Mouse (Mus musculus) layer of hippocampus, adult 2 months (tissue): ENCODE data around the gene Akap6. TPM values are rescaled to one million over a fixed set of nuclear protein-coding genes. Genes with fewer than 3 reads are reported as not detected.
A peak's percentile ranks its signal among the peaks of the same experiment; 100 is the strongest.

Experiments used
- DNase-seq, 2 experiments: peaks; one replicate each; pipeline ENCODE4 v3.0.0; 2022; ENCODE audit warnings: low spot score in 2 of 2
- H3K27ac ChIP-seq: fragments of 200-600 bp; 2 replicates; pipeline ENCODE4 v1.8.1; 2022
- H3K4me3 ChIP-seq: fragments of 200-600 bp; 2 replicates; pipeline ENCODE4 v1.8.1; 2022; ENCODE audit warnings: mild to moderate bottlenecking
- CTCF ChIP-seq: fragments of 200-600 bp; conservative IDR thresholded peaks from 2 replicates; pipeline ENCODE4 v1.8.1; 2022; ENCODE audit warnings: antibody characterized with exemption, mild to moderate bottlenecking, moderate library complexity
- total RNA-seq, 2 experiments: library from RNA; stranded (reverse); gene quantifications; 2 replicates each; pipeline ENCODE4 v1.2.3; 2021

Akap6 gene
- total RNA-seq, 2 experiments from 2014 or later = 130 to 135 TPM

DNA sequence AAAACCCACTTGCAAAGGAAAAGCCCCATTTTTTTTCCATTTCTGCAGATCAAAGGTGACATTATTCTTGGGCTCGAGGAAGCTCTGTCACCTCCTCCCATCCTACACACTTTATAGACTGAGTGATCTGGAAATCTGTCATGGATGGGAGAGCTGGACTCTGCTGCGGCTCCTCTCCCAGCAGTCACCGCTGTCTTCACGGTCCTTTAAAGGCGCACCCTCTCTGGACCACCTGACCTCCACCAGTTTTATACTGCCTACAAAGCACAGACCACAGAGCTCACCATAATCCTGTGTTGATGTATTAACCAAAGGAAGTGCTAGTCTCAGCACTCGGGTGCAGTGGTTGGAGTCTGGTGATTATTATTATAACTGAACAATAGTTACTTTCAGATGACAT, 330.7 kb downstream of the Akap6 start:
- DNase-seq = no peak
- Histone ChIP-seq H3K4me3 (no peak overlapping the region; the same call in 1 of the 2 replicates), H3K27ac (peak overlapping the region; percentile 72)
- TF ChIP-seq CTCF = no peak

DNA sequence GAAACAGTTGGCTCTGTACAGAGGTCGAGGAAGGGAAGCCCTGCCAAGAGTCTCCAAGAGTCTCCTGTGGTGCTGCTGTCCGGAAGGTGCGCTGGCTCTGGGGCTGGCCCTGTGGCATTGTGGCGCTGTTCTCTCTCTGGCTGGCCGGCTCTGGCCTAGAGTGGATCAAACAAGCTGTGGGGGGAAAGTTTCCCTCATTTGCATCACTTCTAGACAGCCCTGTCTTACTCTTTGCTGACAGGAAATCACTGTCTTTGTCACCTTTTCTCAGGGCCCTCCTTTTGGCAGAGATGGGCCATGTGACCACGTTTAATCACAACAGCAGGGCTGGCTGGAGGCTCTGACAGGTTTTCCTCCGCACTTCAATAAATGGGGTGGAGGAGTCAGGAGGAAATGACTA, 333.6 kb downstream of the Akap6 start:
- Histone ChIP-seq H3K4me3 (peak overlapping the region; percentile 31; the same call in 1 of the 2 replicates), H3K27ac (peak overlapping the region; percentile 87)
- DNase-seq = peak; percentile 25 to 30
- TF ChIP-seq CTCF = no peak

DNA sequence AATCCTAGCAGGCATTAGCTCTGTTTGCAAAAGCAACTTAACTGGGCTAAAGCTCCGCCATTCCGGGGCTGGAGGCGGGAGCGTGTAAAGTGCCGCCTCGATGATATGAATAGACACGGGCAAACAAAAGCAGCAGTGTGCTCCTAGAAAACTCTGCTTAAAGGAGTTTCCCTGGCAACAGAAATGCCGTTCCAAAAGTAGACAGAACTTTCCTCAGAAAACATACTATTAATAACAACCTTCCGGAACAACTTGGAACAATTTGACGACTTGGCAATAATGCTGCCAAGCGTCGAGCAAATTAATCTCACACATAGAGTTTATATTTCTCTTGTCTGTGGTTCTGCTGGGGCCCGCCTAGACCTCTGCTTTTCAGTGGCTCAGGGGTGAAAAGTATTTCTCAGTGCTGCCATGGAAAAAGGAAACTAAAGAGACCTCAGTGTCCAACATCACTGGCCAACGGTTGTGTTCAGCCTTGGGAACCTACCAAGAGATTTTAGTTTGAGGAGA, 334.3 kb downstream of the Akap6 start:
- TF ChIP-seq CTCF = no peak
- peak; percentile 72 to 89 for DNase-seq
- H3K4me3 ChIP-seq = peak overlapping the region; percentile 31
- H3K27ac ChIP-seq = peak overlapping the region; percentile 87

DNA sequence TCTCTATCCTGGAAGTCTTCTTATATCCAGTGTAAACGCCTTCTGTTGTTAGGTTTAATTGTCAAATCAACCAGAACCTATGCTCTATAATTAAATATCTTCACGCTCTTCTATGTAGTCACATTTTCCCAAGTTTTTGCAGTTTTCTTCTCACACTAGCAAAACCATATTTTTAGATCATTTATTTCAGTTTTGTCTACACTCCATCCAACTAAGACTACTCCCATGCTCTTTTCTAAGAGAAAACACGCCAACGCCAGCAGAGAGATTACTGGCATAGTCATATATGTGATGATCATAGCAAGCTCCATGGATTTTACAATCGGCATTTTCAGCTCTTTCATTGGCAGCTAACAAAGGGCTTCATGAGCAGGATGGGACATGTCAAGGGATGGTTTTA, 341.5 kb downstream of the Akap6 start:
- Histone ChIP-seq H3K27ac (no peak overlapping the region), H3K4me3 (no peak overlapping the region)
- DNase-seq = no peak
- no peak for TF ChIP-seq CTCF

DNA sequence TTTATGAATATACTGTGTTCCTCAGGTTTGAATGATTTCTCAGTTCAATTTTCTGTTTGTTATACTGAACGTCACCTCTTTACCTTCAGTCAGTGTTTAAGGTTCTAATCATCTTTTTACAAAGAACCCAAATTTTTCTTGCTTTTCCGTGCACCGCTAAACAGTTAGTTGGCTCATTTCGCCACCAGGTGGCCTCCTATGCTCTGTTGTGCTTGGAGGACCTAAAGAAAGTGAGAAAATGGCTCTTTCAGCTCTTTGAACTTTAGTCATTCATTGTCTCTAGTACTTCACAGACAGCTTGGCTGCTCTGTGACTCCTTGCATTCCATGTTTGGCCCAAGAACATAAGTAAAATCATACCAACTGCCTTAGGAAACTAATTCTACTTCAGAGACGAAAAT, 343.6 kb downstream of the Akap6 start:
- peak in 1 of 2 experiments; percentile 59 for DNase-seq
- no peak overlapping the region for H3K4me3 ChIP-seq
- peak; percentile 91 for TF ChIP-seq CTCF
- no peak overlapping the region for H3K27ac ChIP-seq

DNA sequence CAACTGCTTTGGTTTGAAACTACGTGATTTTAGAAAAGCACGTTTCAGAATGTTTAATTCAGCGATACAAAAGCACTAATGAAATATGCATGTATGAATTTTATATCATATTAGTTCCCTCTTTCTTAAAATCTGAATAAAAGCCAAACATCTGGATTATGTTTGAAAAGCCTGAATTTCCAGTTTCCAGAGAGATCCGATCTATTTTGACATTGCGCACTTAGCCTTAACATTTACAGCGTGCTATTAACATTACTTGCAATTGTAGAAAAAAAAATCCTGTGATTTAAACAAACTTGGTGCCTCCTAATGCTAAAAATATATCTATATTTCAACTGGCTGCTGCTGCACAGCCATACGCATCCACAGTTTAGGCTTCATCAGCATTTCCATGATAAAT, 358.4 kb downstream of the Akap6 start:
- no peak for DNase-seq
- no peak for TF ChIP-seq CTCF
- no peak overlapping the region for H3K4me3 ChIP-seq
- H3K27ac ChIP-seq = no peak overlapping the region

DNA sequence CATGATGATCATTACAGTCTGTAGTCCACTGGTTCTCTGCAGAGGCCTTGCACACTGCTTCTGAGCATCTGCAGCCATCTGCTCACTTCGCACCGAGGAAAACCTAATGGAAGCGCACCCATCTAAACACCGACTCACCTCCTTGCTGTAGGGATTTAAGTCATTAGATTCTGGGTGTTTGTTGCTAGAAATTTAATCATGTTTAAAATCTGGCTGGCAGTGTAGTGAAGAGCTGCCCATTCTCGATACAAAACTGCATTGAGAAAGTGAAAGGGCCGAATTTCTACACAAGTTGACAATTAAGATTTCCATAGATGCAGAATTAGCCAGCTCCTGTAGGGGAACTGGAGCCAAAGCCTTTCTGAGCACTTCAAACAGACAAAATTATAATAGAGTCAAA, 361.7 kb downstream of the Akap6 start:
- Histone ChIP-seq H3K4me3 (no peak overlapping the region), H3K27ac (peak overlapping the region; percentile 57)
- no peak for DNase-seq
- TF ChIP-seq CTCF = peak; percentile 44

DNA sequence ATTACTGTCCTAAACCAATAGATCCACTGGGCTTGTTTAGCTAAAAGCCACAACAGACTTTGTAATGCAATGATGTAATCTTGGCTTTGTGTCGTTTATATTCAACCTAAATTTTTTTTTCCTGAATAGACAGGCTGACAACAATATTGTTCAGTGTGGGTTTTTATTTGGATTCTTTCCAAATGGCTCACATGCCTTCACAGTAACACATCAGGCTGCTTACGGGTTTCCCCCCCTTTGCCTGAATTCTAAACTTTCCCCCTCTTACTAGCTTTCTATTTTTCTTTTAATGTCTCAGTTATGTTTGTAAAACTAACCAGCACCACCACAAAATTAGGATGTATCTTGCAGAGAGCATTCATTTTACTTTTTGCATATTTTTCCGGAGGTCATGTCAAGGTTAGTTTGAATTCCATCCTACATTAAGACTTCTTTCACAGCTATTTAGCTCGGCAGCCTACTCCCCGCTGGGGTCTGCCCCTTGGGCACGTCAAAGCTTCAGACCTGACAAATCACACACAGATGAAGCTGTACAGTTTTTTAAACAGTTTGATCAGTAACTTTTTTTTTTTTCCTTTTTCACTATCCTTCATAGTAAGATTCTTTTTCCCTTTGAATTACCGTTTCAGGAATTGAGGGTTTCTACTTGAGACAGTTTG, 362.4 kb downstream of the Akap6 start:
- TF ChIP-seq CTCF = no peak
- no peak for DNase-seq
- Histone ChIP-seq H3K4me3 (peak overlapping the region; percentile 0; the same call in 1 of the 2 replicates), H3K27ac (peak overlapping the region; percentile 57)

DNA sequence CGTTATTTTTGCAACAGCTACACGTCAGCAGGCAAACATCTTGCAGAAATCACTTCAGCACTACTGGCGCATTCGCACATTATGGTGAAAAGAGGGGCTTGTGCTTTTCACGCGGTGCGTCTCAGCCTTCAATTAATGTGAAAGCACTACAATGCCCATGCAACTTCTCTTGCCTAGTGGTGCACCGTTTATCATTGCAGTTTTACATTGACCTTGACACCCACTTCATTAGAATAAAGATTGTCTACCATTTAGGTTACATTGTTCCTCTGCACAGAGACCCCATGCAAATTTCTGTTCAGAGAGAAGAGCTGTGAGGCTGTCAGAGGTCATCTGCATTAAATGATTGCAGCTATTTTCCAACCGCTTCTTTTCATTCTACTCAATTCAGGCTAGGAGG, 363.8 kb downstream of the Akap6 start:
- H3K4me3 ChIP-seq = no peak overlapping the region
- no peak for DNase-seq
- H3K27ac ChIP-seq = peak overlapping the region; percentile 36; the same call in 1 of the 2 replicates
- TF ChIP-seq CTCF = no peak

DNA sequence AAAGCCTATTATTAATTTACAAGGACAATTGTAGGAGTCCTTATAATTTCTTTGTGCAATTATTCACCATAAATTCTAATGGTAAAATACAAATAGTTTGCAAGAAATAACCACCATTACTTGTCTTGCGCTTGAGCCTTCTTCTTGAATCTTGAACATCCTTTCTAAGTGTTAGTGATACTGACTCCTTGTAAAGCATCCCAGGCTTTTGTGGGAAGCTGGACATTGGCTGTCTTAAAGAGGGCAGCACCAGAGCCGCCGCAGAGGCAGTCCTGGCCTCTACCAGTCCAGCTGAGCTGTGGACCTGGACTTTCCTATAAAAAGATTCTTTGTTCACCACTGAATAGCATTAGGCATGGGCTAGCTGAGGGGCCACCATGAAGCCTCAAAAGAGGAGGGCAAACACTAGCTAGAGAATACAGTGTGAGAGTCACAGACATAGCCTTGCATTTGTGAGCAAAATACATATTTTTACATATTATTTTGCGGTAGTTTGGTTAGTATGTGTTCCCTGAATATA, 365.1 kb downstream of the Akap6 start:
- TF ChIP-seq CTCF = no peak
- peak overlapping the region; percentile 4; the same call in 1 of the 2 replicates for H3K27ac ChIP-seq
- DNase-seq = no peak
- no peak overlapping the region for H3K4me3 ChIP-seq

DNA sequence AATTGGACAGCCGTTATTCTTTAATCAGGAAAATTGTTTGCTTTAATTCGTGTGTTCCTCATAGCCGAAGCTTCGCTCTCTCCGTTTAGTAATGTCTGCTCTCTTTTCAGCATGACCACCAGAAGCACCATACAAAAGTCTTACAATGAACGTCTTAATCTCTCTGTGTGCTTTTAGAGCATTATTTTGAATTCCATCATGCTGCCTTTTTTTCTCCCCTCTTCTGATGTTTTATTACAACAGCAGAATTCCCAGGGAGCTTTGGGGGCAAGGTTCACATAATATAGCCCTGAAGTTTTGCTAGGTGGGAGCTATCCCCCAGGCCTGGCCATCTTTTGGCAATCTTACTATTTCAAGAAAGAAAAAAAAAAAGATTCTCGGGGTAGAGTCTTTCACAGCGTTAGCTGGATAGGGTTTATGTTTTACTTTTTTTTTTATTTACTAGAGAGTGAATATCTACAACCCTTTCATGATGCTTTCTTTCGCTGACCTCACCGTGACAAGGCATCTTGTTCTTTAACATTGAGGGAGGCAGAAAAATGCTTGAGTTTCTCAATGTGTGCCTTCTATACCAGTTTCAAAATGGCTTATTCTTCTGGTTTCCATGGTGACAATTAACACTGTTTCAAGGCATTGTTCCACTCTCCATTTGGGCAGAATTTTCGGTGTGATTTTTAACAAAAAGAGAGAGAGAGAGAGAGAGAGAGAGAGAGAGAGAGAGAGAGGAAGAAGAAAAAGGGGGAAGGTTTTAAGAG, 366.0 kb downstream of the Akap6 start:
- DNase-seq = no peak
- no peak for TF ChIP-seq CTCF
- Histone ChIP-seq H3K27ac (0 out of 2 replicates have a peak overlapping the region, but pooled peaks have one; percentile 7), H3K4me3 (no peak overlapping the region)

DNA sequence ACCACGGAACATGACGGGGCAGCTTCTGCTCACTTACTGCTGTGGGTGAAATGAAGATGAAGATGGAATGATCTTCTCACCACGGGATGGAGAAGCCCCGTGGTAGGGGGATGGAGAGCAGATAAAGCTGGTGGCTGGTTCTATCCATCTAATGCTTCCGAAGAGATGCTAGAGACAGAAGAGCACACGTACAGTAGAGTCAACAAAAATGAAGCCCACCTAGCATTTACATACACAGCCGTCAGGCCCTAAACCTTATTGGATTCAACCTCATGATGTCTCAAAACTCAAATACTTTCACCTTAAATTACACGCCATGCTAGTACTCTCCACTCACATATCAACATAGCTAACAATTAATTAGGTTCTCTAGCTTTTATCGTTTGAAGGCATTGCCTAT, 367.1 kb downstream of the Akap6 start:
- no peak for TF ChIP-seq CTCF
- H3K4me3 ChIP-seq = no peak overlapping the region
- DNase-seq = no peak
- no peak overlapping the region for H3K27ac ChIP-seq

DNA sequence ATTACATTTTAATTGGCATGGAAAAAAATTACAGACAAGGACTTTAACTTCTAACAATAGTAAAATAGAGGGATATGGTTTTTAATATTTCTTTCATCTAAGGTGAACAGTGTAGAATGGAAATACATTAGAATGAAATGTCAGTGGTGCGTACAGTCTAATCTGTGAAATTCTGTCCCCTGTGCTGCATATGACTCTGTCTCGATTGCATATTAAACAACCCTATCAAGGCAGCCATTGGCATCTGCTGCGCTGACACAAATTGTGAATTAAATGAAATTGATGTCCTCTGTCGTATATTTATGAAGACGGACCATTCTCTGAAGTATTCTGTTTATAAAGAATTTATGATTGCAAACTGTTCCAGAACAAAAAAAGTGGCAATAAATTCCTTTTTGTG, 371.7 kb downstream of the Akap6 start:
- DNase-seq = no peak
- H3K27ac ChIP-seq = no peak overlapping the region
- no peak for TF ChIP-seq CTCF
- H3K4me3 ChIP-seq = no peak overlapping the region
